Mouse (Mus musculus) neural tube, embryonic 15.5 days (tissue): ENCODE results near the gene Tob1. TPM values are rescaled to one million over a fixed set of nuclear protein-coding genes. Genes with fewer than 3 reads are reported as not detected.

ENCODE experiments used
- ATAC-seq: fragments of 200-750 bp; cut with Nextera tagmentation; 2 replicates; pipeline ENCODE4 v1.8.0; 2017; ENCODE audit warnings: mild to moderate bottlenecking, moderate TSS enrichment, moderate library complexity; ENCODE audit not compliant: low FRiP score
- H3K27ac ChIP-seq: fragments of 300-500 bp; sonication (generic); replicated peaks from 2 replicates; pipeline ENCODE4 v1.5.1; 2015; ENCODE audit warnings: mild to moderate bottlenecking, inconsistent platforms
- H3K27me3 ChIP-seq: fragments of 300-500 bp; sonication (generic); replicated peaks from 2 replicates; pipeline ENCODE4 v1.6.1; 2015; ENCODE audit warnings: inconsistent platforms
- H3K36me3 ChIP-seq: fragments of 300-500 bp; sonication (generic); 2 replicates; pipeline ENCODE4 v1.6.1; 2015; ENCODE audit warnings: inconsistent platforms
- H3K4me1 ChIP-seq: fragments of 300-500 bp; sonication (generic); 2 replicates; pipeline ENCODE4 v1.6.1; 2015; ENCODE audit warnings: inconsistent platforms
- H3K4me2 ChIP-seq: fragments of 300-500 bp; sonication (generic); 2 replicates; pipeline ENCODE4 v1.6.1; 2015; ENCODE audit warnings: inconsistent platforms, mild to moderate bottlenecking, moderate library complexity
- H3K4me3 ChIP-seq: fragments of 300-500 bp; sonication (generic); replicated peaks from 2 replicates; pipeline ENCODE4 v1.5.1; 2015; ENCODE audit warnings: mild to moderate bottlenecking, inconsistent platforms
- H3K9ac ChIP-seq: fragments of 300-500 bp; sonication (generic); replicated peaks from 2 replicates; pipeline ENCODE4 v1.6.1; 2015; ENCODE audit warnings: mild to moderate bottlenecking, inconsistent platforms
- H3K9me3 ChIP-seq: fragments of 300-500 bp; sonication (generic); replicated peaks from 2 replicates; pipeline ENCODE4 v1.6.1; 2016; ENCODE audit warnings: inconsistent platforms
- whole genome bisulfite sequencing: fragments of 180-500 bp; shearing (Covaris S2); methylation state at CpG from one replicate; pipeline ENCODE4 v1.1.7; 2015; ENCODE audit warnings: mixed read lengths; 5-methylcytosine and 5-hydroxymethylcytosine counted together
- polyA plus RNA-seq: library from polyadenylated mRNA; unstranded; fragments of >200 nt; fragmentation: Nextera tagmentation; extraction: Ambion mirVana; gene quantifications from 2 replicates; pipeline ENCODE4 v1.2.1, GENCODE M21; 2015

The Tob1 gene
- polyA plus RNA-seq, 1 experiment from 2014 or later: 31.4 TPM

- Histone ChIP-seq H3K9me3 (no peaks in the 10 kb centered on the region), H3K36me3 (no peaks in the 10 kb centered on the region), H3K4me1 (peaks cover 4% of the 10 kb centered on the region; the same call in 1 of the 2 replicates), H3K27me3 (no peaks in the 10 kb centered on the region), H3K9ac (no peak overlapping the region), H3K27ac (no peak overlapping the region), H3K4me2 (no peak overlapping the region), H3K4me3 (no peak overlapping the region)
- WGBS: 83% methylated on average over 9 of the region's 9 CpGs
- no peak for ATAC-seq
Measured at GRCm38 (mm10) chr11:94253156-94253555, 41.9 kb downstream of the Tob1 start.

DNA sequence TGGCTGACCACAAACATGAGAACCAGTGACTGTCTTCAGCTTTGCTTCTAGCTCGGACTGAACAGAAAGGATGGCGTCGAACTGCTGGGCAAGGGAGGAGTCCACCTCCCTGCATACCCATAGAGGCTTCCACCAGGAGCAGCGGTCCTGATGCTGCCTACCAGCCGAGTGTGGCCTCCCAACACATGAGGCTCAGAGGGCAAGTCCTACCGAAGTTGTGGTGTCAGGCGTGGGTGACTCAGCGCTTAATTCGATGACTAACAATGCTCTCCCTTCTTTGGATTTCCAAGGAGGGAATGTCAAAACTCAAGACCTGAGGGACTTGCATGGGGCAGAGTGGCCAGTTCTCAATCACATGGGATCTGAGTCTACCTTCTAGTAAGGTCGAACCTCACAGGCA, 42.4 kb downstream of the Tob1 start:
- no peaks in the 10 kb centered on the region for H3K27me3 ChIP-seq

GRCm38 (mm10) chr11:94255733-94256132, 44.5 kb downstream of the Tob1 start:
- no peak overlapping the region for H3K27ac ChIP-seq
- H3K36me3 ChIP-seq: no peaks in the 10 kb centered on the region
- no peaks in the 10 kb centered on the region for H3K27me3 ChIP-seq
- peaks cover 4% of the 10 kb centered on the region; the same call in 1 of the 2 replicates for H3K4me1 ChIP-seq
- no peak for ATAC-seq
- no peaks in the 10 kb centered on the region for H3K9me3 ChIP-seq
- 62% methylated on average over 5 of the region's 5 CpGs for WGBS
- H3K4me2 ChIP-seq: no peak overlapping the region
- H3K4me3 ChIP-seq: no peak overlapping the region
- H3K9ac ChIP-seq: no peak overlapping the region

More for the DNA sequence above, 42.4 kb downstream of the Tob1 start:
- H3K4me1 ChIP-seq: peaks cover 4% of the 10 kb centered on the region; the same call in 1 of the 2 replicates
- ATAC-seq: no peak
- no peak overlapping the region for H3K4me3 ChIP-seq
- H3K27ac ChIP-seq: no peak overlapping the region
- no peak overlapping the region for H3K9ac ChIP-seq
- WGBS: 89% methylated on average over 10 of the region's 10 CpGs
- no peak overlapping the region for H3K4me2 ChIP-seq
- no peaks in the 10 kb centered on the region for H3K36me3 ChIP-seq
- H3K9me3 ChIP-seq: no peaks in the 10 kb centered on the region

DNA sequence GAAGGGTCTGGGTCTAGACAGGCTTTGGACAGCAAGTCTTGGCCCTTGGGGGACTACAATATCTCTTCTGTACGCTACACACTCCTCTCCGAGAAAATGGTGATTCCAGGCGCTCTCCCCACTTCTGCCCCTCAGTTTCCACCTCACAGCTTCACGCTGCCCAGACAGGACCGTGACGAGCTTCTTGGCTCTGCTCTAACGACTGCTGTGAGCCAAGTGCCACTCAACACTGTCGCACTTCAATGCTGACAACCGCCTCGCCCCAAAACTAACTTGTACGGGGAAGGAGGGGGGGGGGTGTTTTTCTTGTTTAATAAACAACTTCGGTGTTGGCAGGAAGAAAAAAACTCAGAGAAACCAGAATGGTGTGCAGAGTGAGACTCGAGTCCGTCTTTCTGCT, 46.7 kb downstream of the Tob1 start:
- WGBS: 79% methylated on average over 14 of the region's 14 CpGs
- H3K4me3 ChIP-seq: no peak overlapping the region
- H3K4me1 ChIP-seq: peaks cover 4% of the 10 kb centered on the region; the same call in 1 of the 2 replicates
- no peaks in the 10 kb centered on the region for H3K27me3 ChIP-seq
- H3K36me3 ChIP-seq: no peaks in the 10 kb centered on the region
- H3K9ac ChIP-seq: no peak overlapping the region
- no peaks in the 10 kb centered on the region for H3K9me3 ChIP-seq
- no peak for ATAC-seq
- no peak overlapping the region for H3K27ac ChIP-seq
- no peak overlapping the region for H3K4me2 ChIP-seq

DNA sequence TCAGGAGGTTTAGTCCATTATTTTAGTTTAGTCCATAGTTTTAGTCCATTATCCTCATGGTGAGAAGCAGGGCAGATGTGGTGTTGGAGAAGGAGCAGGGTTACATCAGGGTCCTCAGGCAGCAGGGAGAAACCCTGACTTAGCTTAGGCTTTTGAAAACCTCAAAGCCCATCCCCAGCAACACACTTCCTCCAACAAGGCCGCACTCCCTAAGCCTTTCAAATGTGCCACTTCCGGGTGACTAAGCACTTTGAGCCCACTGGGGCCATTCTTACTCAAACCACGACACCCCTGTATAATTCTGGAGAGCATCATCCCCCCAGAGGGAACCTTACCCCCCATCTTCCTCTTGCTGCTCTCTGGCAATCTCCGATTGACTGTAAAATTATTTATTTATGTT, 48.6 kb downstream of the Tob1 start:
- no peak overlapping the region for H3K9ac ChIP-seq
- ATAC-seq: no peak
- WGBS: 53% methylated on average over 4 of the region's 4 CpGs

DNA sequence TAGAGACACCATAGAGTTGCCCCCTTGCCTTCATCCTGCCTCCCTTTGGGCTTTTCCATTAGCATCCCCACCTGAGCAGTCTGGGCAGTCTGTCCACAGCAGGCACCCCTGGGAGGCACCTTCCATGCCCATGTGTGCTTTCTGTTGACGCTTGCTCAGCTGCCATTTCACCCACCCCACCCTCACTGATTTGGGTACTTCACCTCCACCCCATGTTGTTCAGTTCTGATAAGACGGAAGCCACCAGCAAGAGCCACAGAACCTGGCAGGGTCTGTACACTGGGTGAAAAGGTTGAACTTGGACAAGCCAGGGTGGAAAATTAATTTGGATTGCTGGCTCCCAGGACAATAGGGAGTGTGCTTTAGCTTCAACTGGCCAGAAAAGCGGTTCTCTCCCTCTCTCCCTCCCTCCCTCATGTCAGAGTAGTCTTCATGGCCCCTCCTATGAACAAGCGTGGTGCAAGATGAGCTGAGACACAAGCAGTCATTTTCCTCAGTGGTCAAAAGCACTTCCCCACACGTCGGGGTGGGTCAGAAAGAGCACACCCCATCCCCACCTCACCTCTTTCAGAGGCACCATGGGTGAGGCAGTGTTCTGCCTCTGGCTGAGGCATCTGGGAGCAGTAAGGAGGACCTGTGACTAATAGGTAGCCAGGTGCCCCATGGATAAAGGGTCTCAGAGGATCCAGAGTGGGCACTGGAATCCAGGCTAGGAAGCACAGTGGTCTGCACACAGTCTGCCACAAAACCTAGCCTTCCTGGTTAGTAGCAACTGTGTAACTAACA, 50.5 kb downstream of the Tob1 start:
- H3K4me2 ChIP-seq: no peak overlapping the region
- no peaks in the 10 kb centered on the region for H3K27me3 ChIP-seq
- peaks cover 10% of the 10 kb centered on the region; the same call in 1 of the 2 replicates for H3K4me1 ChIP-seq
- 72% methylated on average over 6 of the region's 6 CpGs for WGBS
- H3K4me3 ChIP-seq: no peak overlapping the region
- no peak for ATAC-seq
- no peak overlapping the region for H3K9ac ChIP-seq
- no peak overlapping the region for H3K27ac ChIP-seq
- no peaks in the 10 kb centered on the region for H3K36me3 ChIP-seq
- H3K9me3 ChIP-seq: no peaks in the 10 kb centered on the region

More for the DNA sequence above, 48.6 kb downstream of the Tob1 start:
- Histone ChIP-seq H3K27me3 (no peaks in the 10 kb centered on the region), H3K4me2 (no peak overlapping the region), H3K27ac (no peak overlapping the region), H3K9me3 (no peaks in the 10 kb centered on the region), H3K4me3 (no peak overlapping the region), H3K36me3 (no peaks in the 10 kb centered on the region), H3K4me1 (peaks cover 6% of the 10 kb centered on the region)

Other genes starting within 250 kb of the Tob1 start
- 377 and 385 TPM in 2 replicates for gene Gm20390, start 243.2 kb upstream of the Tob1 start, polyA plus RNA-seq
- gene Nme1, start 242.9 kb upstream of the Tob1 start, polyA plus RNA-seq: 321 and 363 TPM in 2 replicates
- gene Spag9, start 215.4 kb upstream of the Tob1 start, polyA plus RNA-seq: 64.9 and 71.1 TPM in 2 replicates
- gene Wfikkn2, start 34.6 kb downstream of the Tob1 start, polyA plus RNA-seq: 3.2 and 5.5 TPM in 2 replicates
- not detected in 2 replicates for gene Gm21885, start 70.4 kb downstream of the Tob1 start, polyA plus RNA-seq
- gene Luc7l3, start 110.5 kb downstream of the Tob1 start, polyA plus RNA-seq: 124 and 133 TPM in 2 replicates
- 12.5 and 17.7 TPM in 2 replicates for gene Ankrd40, start 116.5 kb downstream of the Tob1 start, polyA plus RNA-seq
- 1.1 and 1.7 TPM in 2 replicates for gene Abcc3, start 181.5 kb downstream of the Tob1 start, polyA plus RNA-seq